Mouse (Mus musculus) small intestine, adult 2 months (tissue): Measurements from ENCODE around the gene Pank4.
A peak's percentile ranks its signal among the peaks of the same experiment; 100 is the strongest.

ENCODE experiments used
- CTCF ChIP-seq: fragments of 200-500 bp; IDR thresholded peaks from 2 replicates; pipeline ENCODE4 v1.5.1; 2012; ENCODE audit warnings: low read depth, mild to moderate bottlenecking, control low read depth, inconsistent platforms, low read length, moderate library complexity, mixed read lengths; ENCODE audit not compliant: insufficient replicate concordance, insufficient read length; ENCODE audit errors: extremely low read depth
- POLR2A ChIP-seq: fragments of 200-500 bp; IDR thresholded peaks from 2 replicates; pipeline ENCODE4 v1.6.1; 2012; ENCODE audit warnings: low read depth, mild to moderate bottlenecking, control low read depth, inconsistent platforms, low read length, moderate library complexity

DNA sequence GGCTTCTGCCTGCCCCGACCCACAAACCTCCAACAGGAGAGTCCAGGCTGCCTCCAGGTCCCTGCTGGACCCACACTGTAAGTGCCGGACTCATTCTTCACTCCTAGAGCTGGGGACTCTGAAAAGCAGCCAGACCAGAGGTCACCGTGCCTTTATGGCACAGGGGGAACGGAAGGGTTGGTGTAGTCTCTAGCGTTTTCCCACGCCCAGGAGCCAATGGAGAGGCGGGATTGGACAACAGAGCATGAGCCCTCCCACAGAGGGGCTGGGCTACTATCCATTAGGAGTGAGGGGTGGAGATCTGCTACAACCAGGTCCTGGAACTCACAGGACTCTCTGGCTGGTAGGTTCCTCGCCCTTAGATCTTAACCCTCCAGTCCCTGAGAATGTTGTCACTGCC, 17.6 kb upstream of the Pank4 start:
- TF ChIP-seq CTCF (peak; percentile 13; the same call in 1 of the 2 replicates), POLR2A (peak; percentile 78; the same call in 1 of the 2 replicates)
